Mouse (Mus musculus): ENCODE measurements around the gene Patj.

- TF ChIP-seq CTCF (IDR thresholded peaks at IDR 0.05; ENCODE audit: borderline replicate concordance, insufficient read depth, low read length) (no peak), POLR2A (IDR thresholded peaks at IDR 0.05; ENCODE audit: low read depth, low read length) (no peak)
Measured at GRCm38 (mm10) chr4:98524525-98524924, 128.9 kb downstream of the Patj start.

Measured in embryonic fibroblast, embryonic 13.5 days (primary cell).